Mouse (Mus musculus): ENCODE results near the gene St3gal3.

The St3gal3 gene

GRCm38 (mm10) chr4:118054615-118055014 is 80.1 kb downstream of the St3gal3 start:
- peak; percentile 71 for DNase-seq (ENCODE audit: low read depth, low spot score)

- peak; percentile 88 for DNase-seq (ENCODE audit: low read depth, low spot score)
Observed at GRCm38 (mm10) chr4:118053904-118054303, 80.8 kb downstream of the St3gal3 start.

GRCm38 (mm10) chr4:118049606-118050302 is 85.0 kb downstream of the St3gal3 start:
- no peak for DNase-seq (ENCODE audit: low read depth, low spot score)

GRCm38 (mm10) chr4:118044510-118044909 is 90.2 kb downstream of the St3gal3 start:
- DNase-seq (ENCODE audit: low read depth, low spot score): no peak

- DNase-seq (ENCODE audit: low read depth, low spot score): no peak
Observed at GRCm38 (mm10) chr4:118043331-118044002, 91.2 kb downstream of the St3gal3 start.

GRCm38 (mm10) chr4:118042671-118043320 is 91.9 kb downstream of the St3gal3 start:
- DNase-seq (ENCODE audit: low read depth, low spot score): peak; percentile 61

- no peak for DNase-seq (ENCODE audit: low read depth, low spot score)
Observed at GRCm38 (mm10) chr4:118041145-118041544, 93.6 kb downstream of the St3gal3 start.

- no peak for DNase-seq (ENCODE audit: low read depth, low spot score)
Observed at GRCm38 (mm10) chr4:118040650-118041049, 94.1 kb downstream of the St3gal3 start.

GRCm38 (mm10) chr4:118039964-118040363 is 94.8 kb downstream of the St3gal3 start:
- DNase-seq (ENCODE audit: low read depth, low spot score): no peak

- no peak for DNase-seq (ENCODE audit: low read depth, low spot score)
Observed at GRCm38 (mm10) chr4:118038023-118038422, 96.7 kb downstream of the St3gal3 start.

GRCm38 (mm10) chr4:118037406-118037805 is 97.3 kb downstream of the St3gal3 start:
- DNase-seq (ENCODE audit: low read depth, low spot score): no peak

- DNase-seq (ENCODE audit: low read depth, low spot score): no peak
Observed at GRCm38 (mm10) chr4:118036531-118036930, 98.2 kb downstream of the St3gal3 start.

GRCm38 (mm10) chr4:118035090-118035489 is 99.6 kb downstream of the St3gal3 start:
- peak; percentile 57 for DNase-seq (ENCODE audit: low read depth, low spot score)

GRCm38 (mm10) chr4:118033026-118033425 is 101.7 kb downstream of the St3gal3 start:
- no peak for DNase-seq (ENCODE audit: low read depth, low spot score)

GRCm38 (mm10) chr4:118031776-118032170 is 102.9 kb downstream of the St3gal3 start:
- no peak for DNase-seq (ENCODE audit: low read depth, low spot score)

- DNase-seq (ENCODE audit: low read depth, low spot score): no peak
Observed at GRCm38 (mm10) chr4:118031132-118031775, 103.5 kb downstream of the St3gal3 start.

- DNase-seq (ENCODE audit: low read depth, low spot score): no peak
Observed at GRCm38 (mm10) chr4:118030330-118030729, 104.4 kb downstream of the St3gal3 start.

- no peak for DNase-seq (ENCODE audit: low read depth, low spot score)
Observed at GRCm38 (mm10) chr4:118029892-118030291, 104.8 kb downstream of the St3gal3 start.

- DNase-seq (ENCODE audit: low read depth, low spot score): no peak
Observed at GRCm38 (mm10) chr4:118028994-118029393, 105.7 kb downstream of the St3gal3 start.

- DNase-seq (ENCODE audit: low read depth, low spot score): no peak
Observed at GRCm38 (mm10) chr4:118025931-118026330, 108.8 kb downstream of the St3gal3 start.

GRCm38 (mm10) chr4:118025381-118025780 is 109.3 kb downstream of the St3gal3 start:
- DNase-seq (ENCODE audit: low read depth, low spot score): no peak

GRCm38 (mm10) chr4:118022811-118023210 is 111.9 kb downstream of the St3gal3 start:
- DNase-seq (ENCODE audit: low read depth, low spot score): no peak

Data from R1 (cell line).